ENCODE assay signal across 10 mouse cellular contexts in the genomic region with DNA sequence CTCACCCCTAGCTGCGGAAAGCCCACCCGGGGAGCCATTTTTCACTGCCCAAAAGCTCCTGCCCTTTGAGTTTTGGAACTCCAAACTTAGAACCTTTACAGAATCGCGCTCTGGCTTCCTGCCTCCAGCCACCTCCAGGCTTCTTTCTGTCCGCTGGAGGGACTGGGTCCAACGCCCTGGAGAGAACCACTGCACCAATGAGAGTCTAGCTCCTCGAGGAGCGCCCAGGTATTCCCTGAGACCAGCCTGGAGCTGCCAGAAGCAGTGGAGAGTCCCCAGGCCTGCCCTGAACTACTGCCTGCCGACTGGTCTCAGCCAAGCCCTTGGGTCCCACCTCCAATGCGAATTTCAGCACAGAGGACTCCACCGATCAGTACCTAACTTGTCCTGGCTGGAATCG. TPM values are rescaled to one million over a fixed set of nuclear protein-coding genes. Genes with fewer than 3 reads are reported as not detected.
DNase-seq lines count a peak whose midpoint lies in the region; ATAC-seq and TF ChIP-seq lines count a peak whose summit lies in the region.
"Had no signal": no experiment of that assay in that cellular context is flagged by ENCODE, and none has a peak within 500 bp of the region (broad histone marks: within the 10 kb centered on the region; RNA-seq: fewer than 3 reads in every experiment).

No protein-coding gene starts in this region.

- H3K9ac ChIP-seq in heart, embryonic 13.5 days = peak overlapping the region; percentile 80; the same call in 1 of the 2 replicates
- no peak overlapping the region for H3K9ac ChIP-seq in forebrain, embryonic 15.5 days (replicated peaks)

- ATAC-seq in heart, embryonic 13.5 days (ENCODE audit: extremely low read depth, insufficient number of reproducible peaks, low FRiP score, low TSS enrichment) = no peak
- no peak for ATAC-seq in forebrain, embryonic 15.5 days (replicated peaks)
- no peak for ATAC-seq in cerebellum, adult (ENCODE audit: insufficient number of reproducible peaks, low FRiP score, low TSS enrichment)

- H3K36me3 ChIP-seq in heart, embryonic 13.5 days = no peaks in the 10 kb centered on the region
- H3K36me3 ChIP-seq in forebrain, embryonic 15.5 days = no peaks in the 10 kb centered on the region
- no peaks in the 10 kb centered on the region for H3K36me3 ChIP-seq in myocyte (ENCODE audit: control insufficient read depth, insufficient read depth)

- no peak for DNase-seq in heart, postnatal 14 days
- peak; percentile 6 for DNase-seq in kidney, postnatal 14 days
- no peak for DNase-seq in left cerebral cortex, postnatal 4 days
- DNase-seq in adrenal gland, adult 8-10 months = no peak

- peaks cover 26% of the 10 kb centered on the region for H3K79me2 ChIP-seq in myocyte (ENCODE audit: control insufficient read depth, insufficient read depth)

- intact Hi-C loops in heart, postnatal 14 days (cut with DNase I) = loop anchor here (10.0 kb wide), 2 partner anchors 150 to 290 kb away; no protein-coding TSS in a partner anchor
- intact Hi-C loops in left cerebral cortex, postnatal 4 days (cut with DNase I) = loop anchor here (5.0 kb wide), 1 partner anchor 283 kb away; no protein-coding TSS in a partner anchor

- H3K9me3 ChIP-seq in heart, embryonic 13.5 days = no peaks in the 10 kb centered on the region
- H3K9me3 ChIP-seq in forebrain, embryonic 15.5 days = no peaks in the 10 kb centered on the region

- H3ac ChIP-seq in myocyte (ENCODE audit: control insufficient read depth, insufficient read length) = no peak overlapping the region

- peak overlapping the region; percentile 81 for H3K4me3 ChIP-seq in heart, embryonic 13.5 days
- peak overlapping the region; percentile 91 for H3K4me3 ChIP-seq in forebrain, embryonic 15.5 days
- peak overlapping the region; percentile 78 for H3K4me3 ChIP-seq in myocyte

- 6% methylated on average over 12 of the region's 12 CpGs for WGBS in heart, embryonic 13.5 days
- WGBS in forebrain, embryonic 15.5 days = 8% methylated on average over 12 of the region's 12 CpGs

- no peak overlapping the region for H3K27ac ChIP-seq in heart, embryonic 13.5 days (replicated peaks)
- H3K27ac ChIP-seq in forebrain, embryonic 15.5 days (replicated peaks) = no peak overlapping the region

- H3K27me3 ChIP-seq in heart, embryonic 13.5 days (replicated peaks) = peaks cover 71% of the 10 kb centered on the region
- peaks cover 25% of the 10 kb centered on the region for H3K27me3 ChIP-seq in forebrain, embryonic 15.5 days
- H3K27me3 ChIP-seq in myocyte (ENCODE audit: control insufficient read depth, insufficient read depth, insufficient read length) = no peaks in the 10 kb centered on the region
- H3K27me3 ChIP-seq: CH12.LX had no signal

- no peak for TF ChIP-seq POLR2A in myocyte (IDR thresholded peaks at IDR 0.05; ENCODE audit: insufficient read length, low read depth)

- peak overlapping the region; percentile 97 for H3K4me2 ChIP-seq in heart, embryonic 13.5 days
- H3K4me2 ChIP-seq in forebrain, embryonic 15.5 days (replicated peaks) = peak overlapping the region; percentile 100
- no peak overlapping the region for H3K4me2 ChIP-seq in myocyte (ENCODE audit: low read depth)

- peaks cover 22% of the 10 kb centered on the region for H3K4me1 ChIP-seq in heart, embryonic 13.5 days
- H3K4me1 ChIP-seq in forebrain, embryonic 15.5 days = peaks cover 24% of the 10 kb centered on the region

TF ChIP-seq in myocyte, 11 proteins besides CTCF, POLR2A, EP300 and RAD21:
- TF ChIP-seq POLR2AphosphoS2 (IDR thresholded peaks at IDR 0.05; ENCODE audit: insufficient read length, low read depth) (no peak), MYOD1 (IDR thresholded peaks at IDR 0.05; ENCODE audit: control insufficient read depth in 1 of 3, insufficient read length in 2 of 3, low read depth in 2 of 3) (no peak), CEBPB (IDR thresholded peaks at IDR 0.05; ENCODE audit: insufficient read depth, poor library complexity, severe bottlenecking) (no peak), SRF (IDR thresholded peaks at IDR 0.05; ENCODE audit: control insufficient read depth, insufficient read length, low read depth) (no peak), E2F4 (IDR thresholded peaks at IDR 0.05; ENCODE audit: insufficient read depth) (no peak), REST (IDR thresholded peaks at IDR 0.05; ENCODE audit: insufficient read depth, insufficient read length) (no peak), MYOG (IDR thresholded peaks at IDR 0.05; ENCODE audit: control insufficient read depth in 1 of 3, insufficient read depth in 1 of 3, insufficient read length in 2 of 3, low read depth in 2 of 3) (no peak)
TF ChIP-seq in myocyte: peak in this region for 0.

RNA-seq across cellular contexts. Expression of gene Tenm3, which starts 1.2 kb away (rescaled TPM):
- polyA plus RNA-seq in heart, embryonic 13.5 days (2015; fragmentation: Nextera tagmentation; extraction: Ambion mirVana) = 7.0 and 7.1 TPM in 2 replicates
- total RNA-seq in heart, postnatal 14 days (2021) = 1 to 10 TPM; 4.3 to 5.0 TPM
- polyA plus RNA-seq in forebrain, embryonic 15.5 days (2015; fragmentation: Nextera tagmentation; extraction: Ambion mirVana) = 23.4 and 25.9 TPM in 2 replicates
- polyA plus RNA-seq in myocyte (2012; fragmentation: generic; extraction: Trizol) = 12.8 TPM
- 100 to 1,000 TPM; 162 to 169 TPM for total RNA-seq in left cerebral cortex, postnatal 4 days (2021)
- 1 to 10 TPM; 4.5 to 9.7 (median 7.0) TPM for total RNA-seq in adrenal gland, adult 8-10 months (2022)
- total RNA-seq: neutrophil, adult 5-6 weeks had no signal

Comparison
In these comparisons a context has a peak if more than half of its experiments do, and no peak if none do; other contexts are left out.
1. RNA of gene Tenm3, which starts 1.2 kb away (total RNA-seq): 162 to 169 TPM in left cerebral cortex, postnatal 4 days; 4.5 to 9.7 TPM in adrenal gland, adult 8-10 months and 4.3 to 5.0 TPM in heart, postnatal 14 days; every median in the first group is over 10 times any median in the second.
2. Peak in every context shown above with its lines, with median percentiles within 50 percentile points of each other: H3K4me3 ChIP-seq.